Mouse (Mus musculus) ES-E14 (cell line): ENCODE measurements at regions not wholly inside any gene's neighbourhood (a gene's known extent, or its start where the extent isn't known, plus 50 kb on each side); places are given as distances from the start of the nearest gene placed in this dataset.

ENCODE experiments used
- CHD2 ChIP-seq: IDR thresholded peaks from 2 replicates; pipeline ENCODE4 v1.6.1; 2014; ENCODE audit warnings: mild to moderate bottlenecking, low read depth, low read length, inconsistent platforms
- HCFC1 ChIP-seq: IDR thresholded peaks from 2 replicates; pipeline ENCODE4 v1.6.1; 2012; ENCODE audit warnings: low read length, inconsistent platforms, borderline replicate concordance; ENCODE audit not compliant: insufficient read depth
- MAFK ChIP-seq: IDR thresholded peaks from 2 replicates; pipeline ENCODE4 v1.6.1; 2014; ENCODE audit warnings: mild to moderate bottlenecking, low read depth, low read length, inconsistent platforms; ENCODE audit not compliant: insufficient read depth
- ZNF384 ChIP-seq: IDR thresholded peaks from 2 replicates; pipeline ENCODE4 v1.6.1; 2012; ENCODE audit warnings: low read depth, low read length, inconsistent platforms

GRCm38 (mm10) chr1:42588499-42588898 lies 107.1 kb upstream of the Pou3f3 start:
- TF ChIP-seq CHD2 (no peak), ZNF384 (no peak), HCFC1 (no peak), MAFK (no peak)
